Mouse (Mus musculus): Measurements from ENCODE around the gene Olfr959. TPM values are rescaled to one million over a fixed set of nuclear protein-coding genes. Genes with fewer than 3 reads are reported as not detected.
A peak's percentile ranks its signal among the peaks of the same experiment; 100 is the strongest.

Olfr959 gene
- not detected for total RNA-seq (2021)
- long read RNA-seq, experiment 1 = 0 reads
- long read RNA-seq, experiment 2 = 0 reads

- DNase-seq (ENCODE audit: low spot score in 2 of 2) = no peak
Observed at GRCm38 (mm10) chr9:39575469-39575868, at the start of gene Olfr959. Gene Olfr959 (minus strand): TSS chr9:39575569.

DNA sequence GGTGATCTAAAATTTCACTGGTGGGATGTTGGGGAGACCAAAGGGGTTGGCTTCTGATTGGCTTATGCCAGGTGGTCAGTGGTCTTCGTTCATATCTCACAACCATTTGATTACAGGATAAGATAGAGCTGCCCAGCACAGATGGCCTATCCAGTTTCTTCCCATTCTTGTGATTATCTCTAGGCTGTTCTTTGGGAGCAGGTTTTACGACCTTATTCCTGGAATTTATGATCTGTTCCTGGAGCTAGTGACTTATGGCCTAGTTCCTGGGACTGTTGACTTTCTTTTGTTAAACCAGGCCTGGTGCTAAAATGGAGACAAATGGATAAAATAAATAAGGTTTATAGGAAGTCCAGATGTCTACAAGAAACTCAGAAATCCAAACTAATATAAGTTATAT is 49.3 kb upstream of the Olfr959 start:
- no peak for DNase-seq (ENCODE audit: low spot score in 2 of 2)

DNA sequence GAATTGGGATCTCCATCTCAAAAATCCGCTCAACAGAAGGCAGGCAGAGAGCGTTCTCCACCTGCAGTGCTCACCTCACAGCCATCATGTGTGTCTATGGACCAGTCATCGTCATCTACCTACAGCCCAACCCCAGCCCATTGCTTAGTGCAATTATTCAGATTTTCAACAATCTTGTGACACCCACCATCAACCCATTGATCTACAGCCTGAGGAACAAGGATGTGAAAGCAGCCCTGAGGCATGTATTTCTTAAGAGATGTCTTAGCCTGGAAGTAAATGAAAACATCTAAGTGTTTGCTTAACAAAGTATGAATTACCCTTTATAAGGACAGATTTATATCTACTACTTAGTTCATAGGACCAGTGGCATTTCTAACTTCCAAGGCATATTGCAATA is 48.4 kb upstream of the Olfr959 start:
- DNase-seq (ENCODE audit: low spot score in 2 of 2) = no peak

DNA sequence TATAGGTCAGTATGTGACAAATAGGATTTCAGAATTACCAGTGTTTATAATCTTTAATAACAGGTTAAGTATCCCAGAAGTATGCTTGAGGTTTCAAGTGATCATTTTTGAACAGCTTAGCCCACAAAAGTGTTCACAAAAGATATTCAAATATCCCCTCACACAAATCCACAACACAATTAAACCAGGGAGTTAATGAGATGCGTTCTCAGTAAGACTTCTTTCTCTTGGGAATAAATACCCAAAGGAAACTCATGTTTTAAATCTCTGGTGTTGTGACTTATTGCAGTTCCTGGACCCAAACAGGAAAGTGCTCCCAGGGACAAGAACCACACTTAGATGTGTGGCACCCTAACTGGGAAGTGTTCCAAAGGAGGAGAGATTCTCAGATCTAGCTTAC is 45.7 kb upstream of the Olfr959 start, which contains the start of gene Olfr960:
Gene Olfr960 (plus strand): TSS at position 301 of the 400 bp plus-strand sequence.
- no peak for DNase-seq (ENCODE audit: low spot score in 2 of 2)

GRCm38 (mm10) chr9:39611953-39612352 is 36.6 kb upstream of the Olfr959 start:
- DNase-seq (ENCODE audit: low spot score in 2 of 2) = peak in 1 of 2 experiments; percentile 49

DNA sequence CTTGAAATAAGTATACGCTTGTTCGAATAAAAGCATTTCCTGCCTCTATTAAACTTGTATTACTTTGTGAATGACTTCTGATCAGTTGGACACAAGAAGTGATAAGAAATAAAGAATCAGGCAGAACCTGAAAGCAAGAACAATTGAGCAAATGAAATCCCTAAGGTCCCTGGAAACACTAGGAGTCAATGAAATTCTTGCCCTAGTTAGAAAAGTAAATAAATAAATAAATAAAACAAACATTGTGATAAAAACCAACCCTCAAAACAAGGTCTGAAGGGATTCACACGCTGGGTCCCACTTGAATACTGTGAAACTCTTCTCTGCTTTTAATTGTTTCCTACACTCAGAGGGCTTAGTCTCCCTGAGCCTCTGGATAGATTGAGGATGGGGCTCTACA is 35.0 kb upstream of the Olfr959 start, which contains the start of gene Olfr148:
Gene Olfr148 (plus strand): TSS at position 301 of the 400 bp plus-strand sequence.
- no peak for DNase-seq (ENCODE audit: low spot score in 2 of 2)

GRCm38 (mm10) chr9:39608497-39608896 is 33.1 kb upstream of the Olfr959 start:
- DNase-seq (ENCODE audit: low spot score in 2 of 2) = no peak

GRCm38 (mm10) chr9:39603999-39604453 is 28.7 kb upstream of the Olfr959 start, which contains the start of gene AW551984:
Gene AW551984 (minus strand): TSS chr9:39604403.
- peak in 1 of 2 experiments; percentile 9 for DNase-seq (ENCODE audit: low spot score in 2 of 2)

- no peak for DNase-seq (ENCODE audit: low spot score in 2 of 2)
Observed at GRCm38 (mm10) chr9:39603333-39603845, 28.0 kb upstream of the Olfr959 start.

- DNase-seq (ENCODE audit: low spot score in 2 of 2) = peak; percentile 26 to 49
Observed at GRCm38 (mm10) chr9:39602536-39603332, 27.4 kb upstream of the Olfr959 start.

GRCm38 (mm10) chr9:39577050-39577449 is 1.7 kb upstream of the Olfr959 start:
- no peak for DNase-seq (ENCODE audit: low spot score in 2 of 2)

- DNase-seq (ENCODE audit: low spot score in 2 of 2) = no peak
Observed at GRCm38 (mm10) chr9:39558349-39558647, 17.1 kb downstream of the Olfr959 start.

DNA sequence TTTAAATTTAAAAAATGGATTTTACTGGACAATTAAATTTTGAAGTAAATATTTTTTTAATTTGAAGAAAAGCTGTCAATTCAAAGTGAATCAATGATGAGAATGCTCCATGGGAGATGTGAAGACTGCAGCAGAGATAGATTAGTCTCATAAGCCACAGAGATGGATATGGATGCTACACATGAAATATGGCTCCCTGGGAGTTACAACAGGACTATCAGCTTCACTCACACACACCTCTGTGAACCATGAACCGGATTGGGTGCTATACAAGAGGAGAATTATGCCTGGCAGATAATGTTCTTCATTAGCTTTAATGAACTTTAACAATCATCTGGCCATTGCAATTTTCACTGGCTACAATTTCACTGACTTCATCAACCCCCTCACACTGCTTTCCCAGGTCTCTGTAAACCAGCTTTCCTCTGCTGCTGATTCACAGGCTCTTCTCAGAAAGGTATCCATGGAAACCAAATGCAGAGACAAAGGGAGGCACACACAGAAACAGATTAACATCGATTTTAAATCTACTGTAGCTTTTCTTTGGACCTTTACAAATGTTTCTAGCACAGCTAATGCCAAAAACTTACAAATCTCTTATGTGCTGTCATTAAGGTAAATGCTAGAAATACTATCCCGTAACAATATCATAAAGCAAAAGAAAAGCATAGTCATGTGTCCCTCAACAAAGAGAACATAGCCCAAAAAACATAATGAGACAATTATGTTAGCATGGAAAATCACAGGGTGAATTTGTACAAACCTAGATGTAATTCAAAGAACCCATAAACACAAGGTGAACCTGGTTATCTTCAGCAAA is 17.6 kb downstream of the Olfr959 start:
- DNase-seq (ENCODE audit: low spot score in 2 of 2) = peak; percentile 34 to 54

DNA sequence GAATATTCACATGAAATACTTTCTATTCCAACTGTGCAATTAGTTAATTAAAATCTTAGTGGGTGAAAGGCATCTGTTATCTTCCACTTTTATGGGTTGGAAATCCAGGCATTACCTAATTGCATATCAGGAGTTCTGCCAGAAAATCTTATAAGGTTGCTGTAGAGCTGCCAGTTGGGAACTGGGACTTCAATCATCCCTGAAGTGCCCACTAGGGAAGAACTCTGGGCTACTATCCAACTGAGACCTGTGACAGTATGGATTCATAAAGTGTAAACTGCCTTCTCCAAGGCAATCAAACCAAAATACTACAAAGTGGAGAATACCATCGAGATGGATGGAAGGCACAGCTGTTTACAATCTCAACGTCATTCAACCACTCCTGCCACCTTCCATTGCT is 21.4 kb downstream of the Olfr959 start, which contains the start of gene Olfr958:
Gene Olfr958 (minus strand): TSS at position 109 of the 400 bp plus-strand sequence.
- peak in 1 of 2 experiments; percentile 63 for DNase-seq (ENCODE audit: low spot score in 2 of 2)

- DNase-seq (ENCODE audit: low spot score in 2 of 2) = peak in 1 of 2 experiments; percentile 39
Observed at GRCm38 (mm10) chr9:39550806-39551205, 24.6 kb downstream of the Olfr959 start.

GRCm38 (mm10) chr9:39523616-39524285 is 51.6 kb downstream of the Olfr959 start:
- no peak for DNase-seq (ENCODE audit: low spot score in 2 of 2)

Other genes starting within 250 kb of the Olfr959 start
- not detected for gene Olfr948, start 249.5 kb downstream of the Olfr959 start, total RNA-seq (2021)
- gene Olfr951, start 188.2 kb downstream of the Olfr959 start, total RNA-seq (2021) = not detected
- not detected for gene Olfr952, start 148.4 kb downstream of the Olfr959 start, total RNA-seq (2021)
- not detected for gene Olfr954, start 118.9 kb downstream of the Olfr959 start, total RNA-seq (2021)
- not detected for gene Olfr955, start 103.6 kb downstream of the Olfr959 start, total RNA-seq (2021)
- gene Olfr44, start 81.6 kb downstream of the Olfr959 start, total RNA-seq (2021) = not detected
- gene Olfr957, start 59.8 kb downstream of the Olfr959 start, total RNA-seq (2021) = not detected
- gene Olfr958, start 21.5 kb downstream of the Olfr959 start, total RNA-seq (2021) = not detected
- gene AW551984, start 28.8 kb upstream of the Olfr959 start, total RNA-seq (2021) = 10 to 100 TPM; 13.2 to 13.8 TPM
- not detected for gene Olfr148, start 35.1 kb upstream of the Olfr959 start, total RNA-seq (2021)
- gene Olfr960, start 45.8 kb upstream of the Olfr959 start, total RNA-seq (2021) = not detected
- gene Olfr961, start 69.5 kb upstream of the Olfr959 start, total RNA-seq (2021) = not detected
- not detected for gene Olfr963, start 91.6 kb upstream of the Olfr959 start, total RNA-seq (2021)
- not detected for gene Olfr149, start 131.5 kb upstream of the Olfr959 start, total RNA-seq (2021)
- not detected for gene Olfr965, start 135.8 kb upstream of the Olfr959 start, total RNA-seq (2021)
- gene Olfr150, start 155.4 kb upstream of the Olfr959 start, total RNA-seq (2021) = not detected
- gene Olfr967, start 170.7 kb upstream of the Olfr959 start, total RNA-seq (2021) = not detected
- not detected for gene Olfr968, start 207.7 kb upstream of the Olfr959 start, total RNA-seq (2021)
- not detected for gene Olfr969, start 215.4 kb upstream of the Olfr959 start, total RNA-seq (2021)
- gene Olfr970, start 233.3 kb upstream of the Olfr959 start, total RNA-seq (2021) = not detected

All from layer of hippocampus, postnatal 14 days (tissue).